Mouse (Mus musculus): Measurements from ENCODE around the gene Shisa6.
"Not testable (repeated sequence)": the region's sequence is repeated elsewhere in the genome, so short reads cannot be mapped to it uniquely, and the experiment has no call there.

Gene Shisa6

DNA sequence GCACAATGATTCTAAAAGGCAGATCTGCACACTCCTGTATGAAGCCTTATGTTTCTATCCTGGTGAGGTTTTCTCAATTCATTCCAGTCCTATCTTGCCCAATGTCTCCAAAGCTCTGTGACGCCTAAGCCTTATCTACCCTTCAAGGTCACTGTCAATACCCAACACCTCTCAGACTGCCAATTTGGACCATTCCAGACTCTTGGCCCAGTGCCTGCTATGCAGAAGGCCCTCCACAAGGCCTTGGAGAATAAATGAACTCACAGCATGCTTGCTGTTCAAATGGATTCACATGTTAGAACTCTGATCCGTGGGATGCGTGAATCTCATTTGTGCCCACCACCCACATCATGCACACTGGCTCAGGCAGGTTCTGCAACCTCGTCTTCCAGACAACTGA, 38.0 kb downstream of the Shisa6 start:
- no peak for DNase-seq (ENCODE audit: extremely low read depth, low read depth)

DNA sequence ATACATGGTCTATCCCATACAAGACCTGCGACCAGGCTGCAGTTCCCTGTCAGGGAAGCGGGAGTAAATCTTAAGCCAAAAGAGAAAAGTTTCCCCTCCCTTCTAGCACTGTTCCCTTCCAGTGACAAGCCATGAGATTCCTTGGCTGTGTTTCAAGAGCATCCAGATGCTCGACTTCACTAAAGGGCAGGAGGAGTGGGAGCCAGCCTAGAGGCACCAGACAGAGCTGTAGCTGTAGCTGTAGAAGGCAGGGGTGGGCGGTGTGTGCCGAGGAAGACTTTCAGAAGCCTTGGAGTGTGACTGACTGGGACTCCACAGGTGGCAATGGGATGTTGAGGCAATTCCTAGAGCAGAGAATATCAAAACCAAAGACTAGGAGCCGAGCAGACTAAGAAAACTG, 43.3 kb downstream of the Shisa6 start:
- no peak for DNase-seq (ENCODE audit: extremely low read depth, low read depth)

DNA sequence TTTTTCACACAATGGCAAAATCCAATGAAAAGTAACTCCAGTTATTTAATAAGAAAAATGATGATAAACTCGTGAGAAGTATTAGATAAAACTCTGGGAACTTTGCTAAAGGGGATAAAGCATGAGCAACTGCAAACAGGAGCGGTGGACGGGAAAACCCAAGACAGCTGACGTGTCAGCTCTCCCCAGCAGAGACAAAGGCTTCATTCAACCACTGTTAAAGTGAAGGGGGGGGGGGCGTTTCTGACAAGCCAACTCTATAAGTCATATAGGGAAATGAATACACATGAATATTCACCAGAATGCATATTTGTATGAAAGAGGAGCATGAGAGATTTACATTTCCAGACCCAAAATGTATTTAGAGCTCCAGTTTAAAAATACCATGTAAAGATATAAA, 83.1 kb downstream of the Shisa6 start:
- no peak for DNase-seq (ENCODE audit: extremely low read depth, low read depth)

DNA sequence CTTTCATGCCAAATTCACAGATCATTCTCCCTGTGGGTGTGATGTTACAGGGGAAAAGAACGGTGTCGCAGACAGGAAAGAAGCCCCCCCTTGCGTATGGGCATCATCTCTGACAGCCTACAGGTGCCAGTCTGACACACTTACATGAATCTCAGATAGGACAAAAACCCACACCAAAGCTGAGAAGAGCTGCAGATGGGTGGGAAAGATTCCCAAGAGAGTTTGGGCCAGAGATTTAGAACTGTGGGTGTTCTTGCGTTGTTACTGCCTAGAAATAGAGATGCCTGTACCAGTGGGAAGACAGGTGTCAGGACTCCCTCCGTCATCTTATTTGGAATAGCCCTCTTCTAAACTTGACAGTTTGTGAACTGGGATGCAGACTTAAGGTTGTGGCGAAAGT, 99.6 kb downstream of the Shisa6 start:
- no peak for DNase-seq (ENCODE audit: extremely low read depth, low read depth)

DNA sequence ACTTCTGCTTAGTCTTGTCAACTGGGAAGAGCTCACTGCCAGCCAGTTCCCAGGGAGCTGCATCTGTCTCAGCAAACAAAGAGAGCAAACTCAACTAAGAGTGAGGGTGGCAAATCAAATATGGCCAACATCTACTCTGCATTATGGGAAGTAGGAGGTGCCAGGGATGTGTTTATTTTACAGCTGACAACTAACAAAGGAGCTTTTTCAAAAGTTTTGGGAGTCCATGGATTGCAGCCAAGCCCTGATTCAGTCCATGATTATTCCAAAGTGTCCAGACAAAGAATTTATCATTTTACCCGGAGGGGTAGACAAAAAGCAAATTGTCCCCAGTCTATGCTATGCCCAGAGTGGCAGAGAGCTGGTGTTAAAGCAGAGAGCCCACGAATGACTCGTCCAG, 107.5 kb downstream of the Shisa6 start:
- DNase-seq (ENCODE audit: extremely low read depth, low read depth) = no peak

DNA sequence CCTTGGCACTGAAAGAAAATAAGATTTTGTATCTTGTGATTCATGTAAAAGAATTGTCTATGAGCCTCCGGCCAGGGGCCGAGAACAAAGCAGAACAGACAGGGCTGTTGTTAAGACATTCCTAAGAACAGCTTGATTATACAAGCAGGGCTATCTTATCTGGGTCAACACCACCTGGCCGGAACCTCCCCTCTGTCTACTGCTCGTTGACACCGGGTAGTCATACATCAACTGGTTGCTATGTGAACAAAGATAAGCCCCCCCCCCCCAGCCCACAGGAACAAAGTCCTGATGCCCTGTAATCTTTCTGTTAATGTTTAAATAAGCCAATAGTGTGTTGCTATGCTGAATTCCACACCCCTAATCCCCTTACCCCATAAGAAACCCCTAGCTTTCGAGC, 117.0 kb downstream of the Shisa6 start:
- DNase-seq (ENCODE audit: extremely low read depth, low read depth) = not testable (repeated sequence)

DNA sequence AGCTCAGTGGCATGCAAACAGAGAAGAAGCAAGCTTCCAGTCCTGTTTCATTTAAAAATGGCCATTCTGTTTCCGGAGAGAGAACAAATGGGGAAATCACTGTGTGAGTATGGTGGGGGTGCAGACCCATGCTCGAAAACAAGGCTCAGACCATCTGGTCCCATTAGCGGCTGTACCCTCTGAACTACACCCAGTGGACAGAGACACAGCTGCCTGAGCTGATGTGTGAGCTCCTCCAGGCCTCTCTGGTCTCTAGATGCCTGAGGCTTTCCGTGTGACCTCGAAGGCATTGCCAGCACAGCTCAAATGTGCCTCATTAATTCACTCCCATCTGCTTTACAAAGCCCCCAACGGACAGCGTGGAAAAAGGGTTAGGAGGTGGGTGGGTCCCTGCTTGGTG, 125.7 kb downstream of the Shisa6 start:
- DNase-seq (ENCODE audit: extremely low read depth, low read depth) = no peak

DNA sequence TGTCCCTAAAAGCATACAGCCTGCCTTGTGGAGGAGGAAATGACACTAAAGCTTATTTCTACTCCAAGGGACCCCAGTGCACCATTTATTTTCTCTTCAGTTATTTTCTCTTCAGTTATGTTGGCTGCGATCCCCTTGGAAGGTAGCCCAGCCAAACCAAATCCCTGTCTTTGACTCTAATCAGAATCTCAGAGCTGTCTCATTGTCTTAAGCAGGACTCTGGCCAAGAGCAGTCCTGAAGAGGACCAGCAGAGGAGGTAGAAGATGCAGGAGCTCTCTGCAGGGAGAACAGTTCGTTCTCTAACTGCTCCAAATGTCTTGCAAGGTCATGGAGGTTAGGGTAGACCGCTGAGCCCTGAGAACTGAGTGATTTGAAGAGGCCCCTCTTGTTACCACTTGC, 138.2 kb downstream of the Shisa6 start:
- DNase-seq (ENCODE audit: extremely low read depth, low read depth) = no peak

DNA sequence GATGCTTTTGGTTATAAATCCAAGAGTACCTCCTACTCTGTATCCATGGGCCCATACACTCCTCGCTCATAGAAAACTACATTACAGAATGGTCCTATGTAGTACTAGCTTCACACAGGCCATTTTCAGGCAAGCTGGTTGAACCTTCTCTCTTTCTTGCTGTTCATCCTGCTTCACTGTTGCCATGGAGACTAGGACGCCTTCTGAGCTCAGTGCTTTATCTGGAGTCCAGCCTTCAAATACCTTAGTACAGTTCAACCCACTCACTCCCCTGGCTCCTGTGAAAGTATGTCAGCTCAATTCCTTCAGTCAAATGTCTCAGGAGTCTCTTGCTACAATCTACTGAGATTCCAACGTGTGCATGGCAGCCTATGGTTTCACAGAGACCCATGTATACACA, 154.0 kb downstream of the Shisa6 start:
- DNase-seq (ENCODE audit: extremely low read depth, low read depth) = no peak

DNA sequence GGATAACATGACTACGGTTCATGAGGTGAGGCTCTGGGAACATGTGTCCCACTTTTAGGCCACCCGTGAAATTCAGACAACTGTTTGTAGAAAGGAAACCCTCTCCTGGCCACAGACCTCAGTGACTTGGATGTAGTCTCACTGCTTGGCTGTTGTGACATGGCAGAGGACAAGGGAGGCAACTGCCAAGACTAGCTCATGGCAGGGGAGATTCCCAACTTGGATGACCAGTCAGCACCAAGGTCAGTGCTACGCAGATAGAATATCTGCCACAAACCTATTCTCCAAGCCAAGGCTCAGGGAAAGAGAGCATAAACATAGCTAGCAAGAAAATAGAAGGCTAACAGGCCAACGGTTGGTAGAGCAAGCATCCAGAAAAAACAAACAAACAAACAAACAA, 156.0 kb downstream of the Shisa6 start:
- DNase-seq (ENCODE audit: extremely low read depth, low read depth) = no peak

DNA sequence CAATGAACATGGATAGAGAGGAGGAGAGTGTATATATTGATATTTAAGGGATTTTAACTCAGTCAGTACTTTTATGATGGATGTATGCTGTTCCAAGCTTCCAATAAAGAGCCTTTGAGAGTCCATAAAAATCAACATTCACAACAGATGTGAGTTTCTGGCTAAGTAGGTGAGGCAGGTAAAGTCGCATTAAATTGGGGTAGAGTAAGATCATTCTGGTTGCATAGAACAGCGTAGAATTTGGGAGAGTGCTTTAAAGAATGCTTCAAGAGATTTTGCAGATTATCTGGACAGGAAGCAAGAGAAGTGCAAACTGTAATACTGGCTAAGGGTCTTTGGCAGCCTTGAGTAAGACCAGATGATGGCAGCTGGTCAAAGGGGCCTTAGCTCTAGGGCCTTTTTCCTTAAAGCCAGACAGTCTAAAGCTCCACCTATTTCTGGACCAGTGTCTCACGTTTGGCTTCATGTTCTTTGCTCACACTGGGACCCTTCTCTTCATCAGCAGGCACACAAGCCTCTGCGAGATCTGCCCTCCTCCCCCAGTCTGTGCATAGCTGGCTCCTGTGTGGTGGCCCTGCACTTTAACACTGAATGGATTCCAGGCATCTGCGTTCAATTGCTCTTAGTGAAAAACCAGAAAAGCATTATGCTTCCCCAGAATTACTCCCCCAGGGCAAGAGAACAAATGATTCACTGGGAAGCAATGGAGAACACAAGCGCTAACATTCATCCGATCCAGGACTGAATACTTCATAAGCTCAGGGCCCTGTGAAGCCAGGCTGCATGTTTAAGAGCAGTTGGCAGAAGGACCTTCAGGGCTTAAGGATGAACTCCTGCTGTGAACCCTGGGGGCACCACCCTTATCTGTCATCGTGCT, 158.7 kb downstream of the Shisa6 start:
- DNase-seq (ENCODE audit: extremely low read depth, low read depth) = no peak

DNA sequence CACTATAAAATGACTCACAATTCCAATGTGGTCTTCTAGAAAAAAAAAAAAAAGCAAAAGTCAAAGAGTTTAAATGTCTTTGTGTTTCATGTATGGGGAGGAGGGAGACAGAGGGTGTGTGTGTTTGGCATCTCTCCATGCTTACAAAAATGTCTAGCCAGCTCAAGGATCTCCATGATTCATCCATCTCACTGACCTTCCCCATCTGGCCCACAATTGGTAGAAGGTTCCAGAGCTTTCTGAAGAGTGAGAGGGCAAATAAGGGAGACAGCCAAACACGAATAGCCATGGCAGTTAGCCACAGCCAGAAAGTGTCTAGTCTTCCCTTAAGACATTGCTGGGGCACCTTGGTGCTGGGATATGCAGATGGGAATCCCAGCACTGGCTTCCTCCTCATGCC, 166.0 kb downstream of the Shisa6 start:
- no peak for DNase-seq (ENCODE audit: extremely low read depth, low read depth)

DNA sequence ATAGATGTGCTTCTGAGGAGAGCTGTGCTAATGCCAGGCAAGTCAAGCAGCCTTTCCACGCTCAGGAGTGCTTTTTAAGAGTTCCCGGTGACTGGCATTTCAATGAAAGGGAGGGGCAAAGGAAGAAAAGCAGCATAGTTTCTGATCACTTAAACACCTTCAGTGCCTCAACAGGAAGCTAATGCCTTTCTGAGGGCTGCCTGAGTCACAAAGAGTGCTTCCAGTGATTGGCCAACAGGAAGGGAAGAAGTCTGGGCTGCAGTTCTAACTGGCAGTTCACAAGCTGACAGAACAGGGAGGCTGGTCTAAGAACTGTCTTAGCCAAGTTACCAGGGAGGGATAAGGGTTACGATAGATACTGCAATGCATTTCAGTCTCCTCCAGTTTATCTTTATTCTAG, 180.9 kb downstream of the Shisa6 start:
- no peak for DNase-seq (ENCODE audit: extremely low read depth, low read depth)

DNA sequence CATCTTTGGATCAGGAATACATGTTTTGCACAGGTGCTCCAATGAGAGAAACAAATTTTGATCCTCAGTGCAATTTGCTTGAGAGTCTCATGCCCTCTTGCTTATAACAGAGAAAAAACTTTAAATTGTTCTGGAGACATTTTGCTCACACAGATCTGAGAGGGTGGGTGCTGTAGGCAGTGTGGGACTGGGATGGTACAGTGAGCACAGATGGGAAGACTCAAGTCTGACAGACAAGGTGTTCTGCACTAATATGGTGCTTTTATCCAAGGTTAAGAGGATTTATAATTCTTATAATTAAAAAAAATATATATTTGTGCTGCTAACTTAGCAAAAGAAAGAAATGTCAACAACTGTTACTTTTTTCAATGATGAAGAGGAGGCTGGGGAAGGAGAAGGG, 189.5 kb downstream of the Shisa6 start:
- no peak for DNase-seq (ENCODE audit: extremely low read depth, low read depth)

DNA sequence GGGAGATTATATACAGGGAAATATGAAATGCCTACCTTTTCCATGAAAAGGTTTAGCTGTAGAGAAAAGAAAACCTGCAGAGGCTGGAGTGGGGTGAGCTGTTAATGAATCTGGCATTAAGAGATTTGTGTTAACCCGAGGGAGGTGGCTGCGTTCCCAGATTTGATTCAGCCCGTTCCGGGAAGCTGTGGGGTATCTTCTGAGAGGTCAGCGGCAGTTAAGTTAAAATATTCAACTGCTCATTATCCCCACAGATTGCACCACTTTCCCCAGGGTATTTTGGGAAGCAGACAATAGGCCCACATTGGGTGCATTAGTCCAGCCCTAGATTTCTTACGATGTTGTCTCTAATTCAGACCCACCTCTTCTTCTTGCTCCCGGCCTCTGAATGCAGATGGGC, 213.0 kb downstream of the Shisa6 start:
- no peak for DNase-seq (ENCODE audit: extremely low read depth, low read depth)

DNA sequence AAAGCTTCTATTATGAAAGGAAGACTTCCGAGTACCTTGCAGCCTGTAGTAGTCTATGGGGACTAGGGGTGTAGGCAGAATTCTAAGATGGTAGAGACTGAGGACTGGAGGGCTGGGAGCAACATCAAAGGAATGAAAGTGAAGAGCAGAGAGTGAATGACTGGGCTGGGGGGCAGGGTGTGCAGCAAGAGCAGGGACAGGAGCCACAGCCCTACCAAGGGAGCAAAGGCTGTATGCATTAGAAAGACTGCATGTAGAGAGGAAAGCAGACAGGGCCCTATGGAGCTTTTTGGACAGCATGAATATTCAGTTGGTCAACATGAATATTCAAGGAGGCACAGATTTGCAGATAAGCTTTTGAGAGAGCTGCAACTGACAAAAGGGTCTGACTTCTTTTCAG, 221.4 kb downstream of the Shisa6 start:
- DNase-seq (ENCODE audit: extremely low read depth, low read depth) = no peak

DNA sequence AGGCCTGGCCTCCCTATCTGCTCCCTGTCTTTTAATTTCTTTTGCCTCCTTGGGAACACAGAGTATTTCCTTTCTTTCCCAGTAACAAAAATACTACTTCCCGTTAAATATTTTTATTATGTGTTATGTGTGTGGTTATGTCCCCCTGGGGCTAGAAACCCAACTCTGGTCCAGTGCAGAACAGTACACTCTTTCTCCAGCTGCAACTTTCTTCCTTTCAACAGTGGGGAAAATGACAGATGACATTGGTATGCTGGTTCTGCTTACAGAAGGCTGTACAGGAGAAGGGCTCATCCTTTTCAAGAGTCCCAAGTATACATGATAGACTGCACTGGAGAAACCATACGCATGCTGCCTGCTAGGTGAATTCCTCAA, 251.1 kb downstream of the Shisa6 start:
- DNase-seq (ENCODE audit: extremely low read depth, low read depth) = no peak

DNA sequence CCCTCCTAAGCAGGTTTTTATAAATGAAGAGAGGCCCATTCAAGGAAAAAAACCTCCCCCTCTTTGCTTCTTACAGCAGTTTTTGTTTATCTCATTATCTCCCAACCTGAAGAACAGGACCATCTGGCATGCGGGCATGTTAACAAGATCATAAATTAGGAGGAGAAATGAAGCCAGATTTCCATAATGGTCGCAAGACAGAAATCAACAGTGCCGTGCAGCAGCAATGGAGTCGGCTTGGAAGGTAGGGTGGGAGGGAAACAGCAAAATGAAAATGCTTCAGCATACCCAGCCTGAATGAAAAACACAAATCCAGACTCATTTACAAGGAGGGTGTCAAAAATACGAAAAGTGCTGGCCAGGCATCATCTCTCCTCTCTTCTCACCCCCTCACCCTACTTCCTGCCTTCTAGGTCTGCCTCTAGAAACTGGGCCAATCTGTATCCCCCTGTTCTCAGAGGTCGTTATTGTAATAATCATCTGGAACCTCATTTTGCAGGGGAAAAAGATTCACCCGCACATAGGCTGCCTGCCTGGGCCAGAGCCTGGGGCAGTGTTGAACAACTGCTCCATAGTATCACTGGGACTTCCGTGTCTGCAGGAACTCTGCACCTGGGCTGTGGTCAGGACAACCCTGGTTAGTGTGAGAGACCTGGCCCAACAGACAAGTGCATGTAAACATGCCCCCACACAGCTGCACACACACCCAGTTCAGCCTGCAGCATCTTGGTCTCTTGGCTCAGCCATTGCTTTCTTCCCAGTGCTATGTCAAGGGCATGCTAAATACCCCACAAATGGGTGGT, 251.7 kb downstream of the Shisa6 start:
- no peak for DNase-seq (ENCODE audit: extremely low read depth, low read depth)

DNA sequence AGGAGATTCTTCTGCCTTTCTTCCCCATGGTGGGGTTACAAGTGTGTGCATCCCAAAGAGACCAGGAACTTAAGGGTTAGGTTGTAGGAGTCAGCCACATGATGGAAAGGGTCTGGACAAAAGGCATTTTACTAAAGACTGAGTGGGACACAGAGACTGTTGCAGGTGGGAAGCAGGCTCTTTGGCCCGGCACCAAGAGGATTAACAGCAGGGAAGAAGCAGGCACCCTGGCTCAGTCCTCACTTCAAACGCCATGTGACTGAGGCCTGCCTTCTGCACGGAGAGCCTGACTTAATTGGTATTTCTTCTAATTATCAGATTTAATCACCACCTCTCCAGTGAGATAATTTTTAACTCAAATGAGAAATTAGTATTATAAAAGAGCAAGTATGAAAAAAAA, 258.7 kb downstream of the Shisa6 start:
- DNase-seq (ENCODE audit: extremely low read depth, low read depth) = no peak

DNA sequence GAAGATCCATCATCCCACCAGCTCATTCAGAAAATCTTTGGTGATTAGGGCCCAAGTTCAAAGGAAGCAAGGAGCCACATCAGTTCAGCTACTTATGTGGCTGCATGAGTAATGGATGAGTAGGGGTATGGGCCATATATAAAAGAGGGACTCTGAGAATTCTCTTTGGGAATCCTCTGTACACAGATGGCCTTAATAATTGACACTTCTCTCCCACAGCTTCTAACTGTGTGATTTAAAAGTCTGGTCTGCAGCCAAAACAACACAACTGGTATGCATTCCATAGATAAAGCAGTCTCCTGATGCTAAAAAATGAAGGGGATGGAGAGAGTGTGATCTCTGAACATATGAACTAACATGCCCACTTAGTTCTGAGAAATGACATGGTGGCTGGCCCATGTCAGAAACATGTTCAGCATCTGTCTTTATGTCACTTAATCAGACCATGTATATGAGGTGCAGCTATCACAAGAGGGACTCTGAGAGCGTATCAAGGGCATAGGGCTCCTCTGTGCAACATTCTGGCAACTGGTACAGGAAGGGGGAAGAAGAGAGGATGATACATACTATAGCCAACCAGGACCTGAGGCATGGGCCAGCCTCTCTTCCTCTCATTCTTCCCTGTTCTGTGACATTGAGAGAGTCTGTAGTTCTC, 260.3 kb downstream of the Shisa6 start:
- DNase-seq (ENCODE audit: extremely low read depth, low read depth) = no peak

DNA sequence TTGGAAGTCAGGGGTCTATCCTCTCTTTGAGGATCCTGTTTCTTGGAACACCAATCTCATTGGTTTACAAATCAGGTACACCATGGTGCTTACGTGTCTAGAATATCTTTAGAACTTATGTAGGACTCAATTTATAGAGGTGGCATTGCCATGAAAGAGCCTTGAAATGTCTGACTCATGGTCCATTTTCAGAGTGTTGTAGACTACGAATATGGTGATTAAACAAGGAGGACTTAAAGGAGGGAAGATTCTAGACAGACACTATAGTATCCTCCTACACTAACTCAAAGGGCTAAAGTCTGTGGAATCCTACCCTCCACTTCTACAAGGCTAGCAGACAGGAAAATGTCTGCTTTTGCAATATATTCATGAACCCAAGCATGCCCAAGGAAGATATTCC, 265.6 kb downstream of the Shisa6 start:
- no peak for DNase-seq (ENCODE audit: extremely low read depth, low read depth)

DNA sequence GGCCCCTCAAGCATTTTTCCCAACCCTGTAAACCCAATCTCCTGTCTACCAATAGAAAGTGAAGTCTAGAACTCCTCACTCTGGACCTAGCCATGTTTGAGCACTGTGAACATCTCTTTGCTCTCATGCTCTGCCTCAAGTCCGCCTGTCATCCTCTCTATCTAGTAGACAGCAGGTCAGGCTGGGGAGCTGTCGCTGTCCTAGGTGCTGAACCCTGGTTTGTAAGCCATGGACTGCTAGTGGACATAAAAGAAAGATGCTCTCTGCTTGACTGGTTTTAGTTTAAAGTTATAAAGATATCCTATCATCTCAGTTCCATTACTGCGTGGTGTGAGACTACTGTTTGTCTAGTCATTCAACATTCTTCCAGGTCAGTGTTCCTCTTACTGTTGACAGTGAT, 266.9 kb downstream of the Shisa6 start:
- no peak for DNase-seq (ENCODE audit: extremely low read depth, low read depth)
